Mouse (Mus musculus): ENCODE measurements around the gene B4galt1. TPM values are rescaled to one million over a fixed set of nuclear protein-coding genes. Genes with fewer than 3 reads are reported as not detected.

Gene B4galt1
- polyA plus RNA-seq, 1 experiment: 33.0 TPM

DNA sequence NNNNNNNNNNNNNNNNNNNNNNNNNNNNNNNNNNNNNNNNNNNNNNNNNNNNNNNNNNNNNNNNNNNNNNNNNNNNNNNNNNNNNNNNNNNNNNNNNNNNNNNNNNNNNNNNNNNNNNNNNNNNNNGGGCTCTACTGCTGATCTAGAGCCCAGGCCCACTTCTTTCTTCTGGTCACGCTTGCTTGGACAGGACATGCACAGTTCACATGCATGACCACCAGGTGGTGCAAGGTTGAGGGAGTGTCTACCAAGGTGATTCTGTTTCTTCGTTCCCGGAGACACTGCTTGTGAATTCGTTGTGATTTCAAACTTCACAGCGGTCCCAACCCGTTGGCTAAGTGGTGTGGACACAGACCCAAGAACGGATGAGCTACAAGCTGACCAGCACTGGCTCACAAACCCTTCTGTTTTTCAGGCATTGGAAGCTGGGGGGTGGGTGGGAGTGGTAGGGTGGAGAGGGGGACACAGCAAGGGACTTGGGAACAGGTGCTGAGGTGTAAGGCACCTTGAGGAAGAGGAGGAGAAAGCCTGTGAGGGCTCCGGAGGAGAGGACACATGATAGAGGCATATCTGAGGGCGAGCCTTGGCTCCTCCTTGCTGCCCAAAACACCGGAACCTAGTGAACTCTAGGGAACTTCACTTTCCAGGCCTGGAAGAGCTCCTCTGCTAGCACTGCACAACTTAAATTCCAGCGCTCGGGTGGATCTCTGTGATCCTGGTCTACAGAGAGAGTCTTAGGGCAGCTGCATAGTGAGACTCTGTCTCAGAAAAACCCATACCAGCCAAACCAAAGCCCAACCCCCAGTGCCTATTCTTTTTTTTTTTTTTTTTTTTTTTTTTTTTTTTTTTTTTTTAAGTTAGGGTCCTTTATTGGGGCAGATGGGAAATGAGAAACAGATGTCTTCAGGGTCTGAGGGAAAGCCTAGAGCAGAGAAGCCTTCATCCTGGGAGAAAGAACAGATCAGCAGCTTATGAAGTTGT, 79.2 kb downstream of the B4galt1 start:
- Histone ChIP-seq H3K27ac (replicated peaks; ENCODE audit: low read depth, low read length) (no peak overlapping the region), H3K4me3 (ENCODE audit: insufficient read depth, low read depth, low read length) (peak overlapping the region; percentile 36), H3K4me1 (ENCODE audit: control insufficient read depth, insufficient read depth, insufficient read length, low read length) (no peaks in the 10 kb centered on the region)

DNA sequence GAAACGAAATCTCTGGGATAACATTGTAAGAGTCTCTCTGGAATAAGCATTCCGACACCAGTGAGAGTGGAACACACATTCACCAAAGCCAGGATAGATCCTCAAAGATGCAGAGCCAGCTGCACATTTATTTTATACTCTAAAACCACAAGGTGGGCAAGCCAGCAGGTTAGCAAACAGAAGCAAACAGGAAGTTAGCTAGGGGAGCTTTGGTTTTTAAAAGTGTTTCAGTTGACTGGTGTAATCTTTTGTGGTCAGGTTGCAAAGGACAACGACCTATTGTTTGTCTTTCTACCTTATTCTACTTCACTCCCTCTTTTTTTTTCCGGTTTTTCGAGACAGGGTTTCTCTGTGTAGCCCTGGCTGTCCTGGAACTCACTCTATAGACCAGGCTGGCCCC, 93.9 kb downstream of the B4galt1 start:
- H3K4me1 ChIP-seq (ENCODE audit: control insufficient read depth, insufficient read depth, insufficient read length, low read length): no peaks in the 10 kb centered on the region
- no peak overlapping the region for H3K4me3 ChIP-seq (ENCODE audit: insufficient read depth, low read depth, low read length)
- H3K27ac ChIP-seq (replicated peaks; ENCODE audit: low read depth, low read length): no peak overlapping the region

GRCm38 (mm10) chr4:40757780-40758420, 95.9 kb downstream of the B4galt1 start, which contains the start of gene Smu1:
Gene Smu1, minus strand, starts transcription at chr4:40757923.
- Histone ChIP-seq H3K27ac (replicated peaks; ENCODE audit: low read depth, low read length) (peak within 1 kb of the TSS; percentile 87), H3K4me1 (ENCODE audit: control insufficient read depth, insufficient read depth, insufficient read length, low read length) (no peaks in the 10 kb centered on the region), H3K4me3 (ENCODE audit: insufficient read depth, low read depth, low read length) (peak within 1 kb of the TSS; percentile 99)

GRCm38 (mm10) chr4:40757157-40757779, 96.5 kb downstream of the B4galt1 start:
- H3K27ac ChIP-seq (replicated peaks; ENCODE audit: low read depth, low read length): peak overlapping the region; percentile 87
- H3K4me3 ChIP-seq (ENCODE audit: insufficient read depth, low read depth, low read length): peak overlapping the region; percentile 99
- no peaks in the 10 kb centered on the region for H3K4me1 ChIP-seq (ENCODE audit: control insufficient read depth, insufficient read depth, insufficient read length, low read length)

Other genes with a start within 250 kb of the B4galt1 start
- gene Aptx, start 150.8 kb downstream of the B4galt1 start, polyA plus RNA-seq (2012; ENCODE audit: insufficient read depth, insufficient read length, missing spikeins): 22.9 and 23.2 TPM in 2 replicates
- 160 and 462 TPM in 2 replicates for gene Dnaja1, start 131.9 kb downstream of the B4galt1 start, polyA plus RNA-seq (2012; ENCODE audit: insufficient read depth, insufficient read length, missing spikeins)
- gene Smu1, start 96.1 kb downstream of the B4galt1 start, polyA plus RNA-seq (2012; ENCODE audit: insufficient read depth, insufficient read length, missing spikeins): 35.8 and 42.9 TPM in 2 replicates
- gene Spink4, start 66.0 kb upstream of the B4galt1 start, polyA plus RNA-seq (2012; ENCODE audit: insufficient read depth, insufficient read length, missing spikeins): not detected in 2 replicates
- gene Bag1, start 94.3 kb upstream of the B4galt1 start, polyA plus RNA-seq (2012; ENCODE audit: insufficient read depth, insufficient read length, missing spikeins): 295 and 387 TPM in 2 replicates
- gene Chmp5, start 94.4 kb upstream of the B4galt1 start, polyA plus RNA-seq (2012; ENCODE audit: insufficient read depth, insufficient read length, missing spikeins): 106 and 109 TPM in 2 replicates
- gene Nfx1, start 116.9 kb upstream of the B4galt1 start, polyA plus RNA-seq (2012; ENCODE audit: insufficient read depth, insufficient read length, missing spikeins): 12.0 and 14.9 TPM in 2 replicates
- gene Aqp7, start 194.1 kb upstream of the B4galt1 start, polyA plus RNA-seq (2012; ENCODE audit: insufficient read depth, insufficient read length, missing spikeins): 124 and 138 TPM in 2 replicates
- gene Aqp3, start 244.2 kb upstream of the B4galt1 start, polyA plus RNA-seq (2012; ENCODE audit: insufficient read depth, insufficient read length, missing spikeins): not detected in 2 replicates

All from brown adipose tissue, adult 24 weeks (tissue).